Mouse (Mus musculus) stomach, embryonic 14.5 days (tissue): ENCODE results near the gene Zbed5. TPM values are rescaled to one million over a fixed set of nuclear protein-coding genes. Genes with fewer than 3 reads are reported as not detected.
"Not testable (repeated sequence)": the region's sequence is repeated elsewhere in the genome, so short reads cannot be mapped to it uniquely, and the experiment has no call there.

ENCODE experiments used
- ATAC-seq: fragments of 200-750 bp; cut with Nextera tagmentation; 2 replicates; pipeline ENCODE4 v1.8.0; 2017; ENCODE audit warnings: low read depth, moderate TSS enrichment; ENCODE audit not compliant: insufficient number of reproducible peaks, insufficient read depth, low FRiP score
- H3K27ac ChIP-seq: fragments of 300-500 bp; sonication (generic); 2 replicates; pipeline ENCODE4 v1.5.1; 2014; ENCODE audit warnings: mild to moderate bottlenecking, low read length, moderate library complexity, mixed read lengths
- H3K27me3 ChIP-seq: fragments of 300-500 bp; sonication (generic); 2 replicates; pipeline ENCODE4 v1.6.1; 2014; ENCODE audit warnings: low read length, control low read depth, mixed read lengths; ENCODE audit not compliant: control insufficient read depth, insufficient read depth
- H3K36me3 ChIP-seq: fragments of 300-500 bp; sonication (generic); 2 replicates; pipeline ENCODE4 v1.6.1; 2014; ENCODE audit warnings: mild to moderate bottlenecking, control low read depth, low read length, moderate library complexity, mixed read lengths; ENCODE audit not compliant: control insufficient read depth, insufficient read depth
- H3K4me1 ChIP-seq: fragments of 300-500 bp; sonication (generic); 2 replicates; pipeline ENCODE4 v1.6.1; 2014; ENCODE audit warnings: low read length, control low read depth, mixed read lengths; ENCODE audit not compliant: control insufficient read depth, insufficient read depth
- H3K4me2 ChIP-seq: fragments of 300-500 bp; sonication (generic); replicated peaks from 2 replicates; pipeline ENCODE4 v1.6.1; 2014; ENCODE audit warnings: low read depth, low read length, control low read depth
- H3K4me3 ChIP-seq: fragments of 300-500 bp; sonication (generic); 2 replicates; pipeline ENCODE4 v1.5.1; 2014; ENCODE audit warnings: low read depth, low read length, control low read depth
- H3K9ac ChIP-seq: fragments of 300-500 bp; sonication (generic); replicated peaks from 2 replicates; pipeline ENCODE4 v1.6.1; 2014; ENCODE audit warnings: low read depth, mild to moderate bottlenecking, control low read depth, low read length, moderate library complexity, mixed read lengths
- H3K9me3 ChIP-seq: fragments of 300-500 bp; sonication (generic); 2 replicates; pipeline ENCODE4 v1.6.1; 2016; ENCODE audit warnings: low read depth, low read length, control low read depth; ENCODE audit not compliant: control insufficient read depth
- WGBS: fragments of 180-500 bp; shearing (Covaris S2); extraction: QIAGEN DNeasy Blood & Tissue Kit; methylation state at CpG from one replicate; pipeline ENCODE4 v1.1.7; 2014; 5-methylcytosine and 5-hydroxymethylcytosine counted together
- polyA plus RNA-seq: library from polyadenylated mRNA; unstranded; fragments of >200 nt; fragmentation: Nextera tagmentation; extraction: Ambion mirVana; gene quantifications from 2 replicates; pipeline ENCODE4 v1.2.1, GENCODE M21; 2014

Zbed5 gene
- polyA plus RNA-seq, 1 experiment from 2014 or later = 5.7 TPM

DNA sequence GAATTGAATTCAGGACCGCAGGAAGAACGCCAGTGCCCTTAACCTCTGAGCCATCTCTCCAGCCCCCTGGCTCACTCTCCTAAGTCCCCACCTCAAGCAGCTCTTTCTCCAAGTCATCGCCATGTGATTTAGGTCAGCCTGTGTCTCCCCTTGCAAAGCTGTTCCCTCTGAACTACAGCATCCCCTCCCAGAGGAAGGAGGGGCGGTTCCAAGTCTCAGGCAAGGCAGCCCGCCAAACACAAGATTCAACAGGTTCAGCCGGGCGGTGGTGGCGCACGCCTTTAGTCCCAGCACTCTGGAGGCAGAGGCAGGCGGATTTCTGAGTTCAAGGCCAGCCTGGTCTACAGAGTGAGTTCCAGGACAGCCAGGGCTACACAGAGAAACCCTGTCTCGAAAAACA lies 20.0 kb downstream of the Zbed5 start:
- H3K9ac ChIP-seq, H3K4me3 ChIP-seq, H3K27ac ChIP-seq, H3K27me3 ChIP-seq, H3K36me3 ChIP-seq, H3K4me2 ChIP-seq, H3K9me3 ChIP-seq, ATAC-seq, H3K4me1 ChIP-seq: not testable (repeated sequence)
- 86% methylated on average over 11 of the region's 11 CpGs for WGBS

- no peak overlapping the region for H3K4me2 ChIP-seq
- 85% methylated on average over 24 of the region's 24 CpGs for WGBS
- ATAC-seq = no peak
- no peaks in the 10 kb centered on the region for H3K36me3 ChIP-seq
- H3K4me3 ChIP-seq = no peak overlapping the region
- H3K27me3 ChIP-seq = no peaks in the 10 kb centered on the region
- H3K4me1 ChIP-seq = no peaks in the 10 kb centered on the region
- H3K9ac ChIP-seq = no peak overlapping the region
- no peak overlapping the region for H3K27ac ChIP-seq
- H3K9me3 ChIP-seq = no peaks in the 10 kb centered on the region
Observed at GRCm38 (mm10) chr5:129918065-129918651, 22.6 kb downstream of the Zbed5 start.

DNA sequence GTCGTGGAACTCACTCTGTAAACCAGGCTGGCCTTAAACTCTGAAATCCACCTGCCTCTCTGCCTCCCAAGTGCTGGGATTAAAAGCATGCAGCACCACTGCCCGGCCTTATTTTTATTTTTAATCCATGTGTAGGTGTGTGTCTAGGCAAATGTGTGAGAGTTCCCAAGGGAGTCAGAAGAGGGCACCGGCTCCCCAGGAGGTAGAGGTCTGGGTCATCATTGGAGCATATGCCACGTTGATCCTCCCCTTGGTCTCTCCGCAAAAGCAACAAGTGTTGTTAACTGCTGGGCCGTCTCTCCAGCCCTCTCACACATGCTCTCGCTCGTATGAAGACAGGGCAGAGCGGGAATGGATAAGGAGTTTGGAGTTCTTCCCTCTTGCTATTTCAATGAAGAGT lies 23.2 kb downstream of the Zbed5 start:
- no peak for ATAC-seq
- Histone ChIP-seq H3K9ac (no peak overlapping the region), H3K27ac (no peak overlapping the region), H3K4me1 (no peaks in the 10 kb centered on the region), H3K36me3 (no peaks in the 10 kb centered on the region), H3K27me3 (no peaks in the 10 kb centered on the region), H3K4me3 (no peak overlapping the region), H3K4me2 (no peak overlapping the region), H3K9me3 (no peaks in the 10 kb centered on the region)
- 75% methylated on average over 9 of the region's 9 CpGs for WGBS

- no peaks in the 10 kb centered on the region for H3K27me3 ChIP-seq
- 62% methylated on average over 8 of the region's 8 CpGs for WGBS
- ATAC-seq = no peak
Observed at GRCm38 (mm10) chr5:129919320-129919719, 23.8 kb downstream of the Zbed5 start.

GRCm38 (mm10) chr5:129921972-129922371 lies 26.4 kb downstream of the Zbed5 start:
- H3K4me1 ChIP-seq = no peaks in the 10 kb centered on the region
- H3K4me2 ChIP-seq = no peak overlapping the region
- ATAC-seq = no peak
- H3K36me3 ChIP-seq = no peaks in the 10 kb centered on the region
- WGBS = 86% methylated on average over 4 of the region's 4 CpGs
- H3K9me3 ChIP-seq = no peaks in the 10 kb centered on the region
- H3K27me3 ChIP-seq = no peaks in the 10 kb centered on the region
- H3K4me3 ChIP-seq = no peak overlapping the region
- no peak overlapping the region for H3K9ac ChIP-seq
- H3K27ac ChIP-seq = no peak overlapping the region

More at GRCm38 (mm10) chr5:129919320-129919719, 23.8 kb downstream of the Zbed5 start:
- H3K4me1 ChIP-seq = no peaks in the 10 kb centered on the region
- no peak overlapping the region for H3K27ac ChIP-seq
- no peak overlapping the region for H3K4me3 ChIP-seq
- no peaks in the 10 kb centered on the region for H3K36me3 ChIP-seq
- no peaks in the 10 kb centered on the region for H3K9me3 ChIP-seq
- no peak overlapping the region for H3K4me2 ChIP-seq
- no peak overlapping the region for H3K9ac ChIP-seq

GRCm38 (mm10) chr5:129924820-129925452 lies 29.4 kb downstream of the Zbed5 start:
- no peak overlapping the region for H3K27ac ChIP-seq
- no peak overlapping the region for H3K9ac ChIP-seq
- H3K4me3 ChIP-seq = no peak overlapping the region
- ATAC-seq = no peak
- no peaks in the 10 kb centered on the region for H3K4me1 ChIP-seq
- 88% methylated on average over 8 of the region's 8 CpGs for WGBS
- no peak overlapping the region for H3K4me2 ChIP-seq
- H3K9me3 ChIP-seq = no peaks in the 10 kb centered on the region
- no peaks in the 10 kb centered on the region for H3K36me3 ChIP-seq
- H3K27me3 ChIP-seq = no peaks in the 10 kb centered on the region

DNA sequence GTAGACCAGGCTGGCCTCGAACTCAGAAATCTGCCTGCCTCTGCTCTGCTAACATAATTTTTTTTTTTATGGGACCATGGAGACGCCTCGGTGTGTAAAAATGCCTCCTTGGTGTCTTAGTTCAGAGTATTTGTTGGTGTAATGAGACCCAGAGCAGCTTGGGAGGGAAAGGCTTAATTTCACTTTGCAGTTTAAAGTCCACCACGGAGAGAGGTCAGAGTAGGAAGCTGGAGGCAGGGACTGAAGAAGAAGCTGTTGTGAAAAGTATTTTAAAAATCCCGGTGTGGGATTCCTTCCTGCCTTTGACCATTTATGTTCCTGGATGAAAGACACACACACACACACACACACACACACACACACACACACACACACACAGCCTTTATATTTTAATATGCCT lies 30.4 kb downstream of the Zbed5 start:
- ATAC-seq = no peak
- 78% methylated on average over 5 of the region's 5 CpGs for WGBS

GRCm38 (mm10) chr5:129929924-129930855 lies 34.7 kb downstream of the Zbed5 start:
- Histone ChIP-seq H3K4me3 (no peak overlapping the region), H3K4me1 (no peaks in the 10 kb centered on the region), H3K9ac (no peak overlapping the region), H3K27ac (no peak overlapping the region), H3K27me3 (no peaks in the 10 kb centered on the region), H3K4me2 (no peak overlapping the region), H3K9me3 (no peaks in the 10 kb centered on the region), H3K36me3 (no peaks in the 10 kb centered on the region)
- WGBS = 43% methylated on average over 9 of the region's 9 CpGs
- no peak for ATAC-seq

More for the DNA sequence above, 30.4 kb downstream of the Zbed5 start:
- no peaks in the 10 kb centered on the region for H3K36me3 ChIP-seq
- H3K4me1 ChIP-seq = no peaks in the 10 kb centered on the region
- no peaks in the 10 kb centered on the region for H3K9me3 ChIP-seq
- no peaks in the 10 kb centered on the region for H3K27me3 ChIP-seq
- no peak overlapping the region for H3K9ac ChIP-seq
- no peak overlapping the region for H3K4me2 ChIP-seq
- no peak overlapping the region for H3K4me3 ChIP-seq
- no peak overlapping the region for H3K27ac ChIP-seq
